Mouse (Mus musculus) cortical plate, adult 2 months (tissue): ENCODE data around the gene Uba52.

ENCODE experiments used
- CTCF ChIP-seq: fragments of 200-500 bp; IDR thresholded peaks from 2 replicates; pipeline ENCODE4 v1.5.1; 2011; ENCODE audit warnings: mild to moderate bottlenecking, control low read depth, low read length; ENCODE audit not compliant: insufficient read depth; ENCODE audit errors: extremely low read depth
- POLR2A ChIP-seq: fragments of 200-500 bp; IDR thresholded peaks from 2 replicates; pipeline ENCODE4 v1.6.1; 2011; ENCODE audit warnings: mild to moderate bottlenecking, low read length, control low read depth; ENCODE audit not compliant: insufficient read depth; ENCODE audit errors: extremely low read depth

- TF ChIP-seq CTCF, result no peak
- TF ChIP-seq POLR2A, result no peak
Observed at GRCm38 (mm10) chr8:70547762-70548161, 37.2 kb upstream of the Uba52 start.
